Mouse (Mus musculus) thymus, postnatal 10 days (tissue): ENCODE results near the gene Psmd3.
A peak's percentile ranks its signal among the peaks of the same experiment; 100 is the strongest.
"Not testable (repeated sequence)": the region's sequence is repeated elsewhere in the genome, so short reads cannot be mapped to it uniquely, and the experiment has no call there.

ENCODE experiments used
- DNase-seq, 2 experiments: peaks; one replicate each; pipeline ENCODE4 v3.0.0; 2021; ENCODE audit warnings: low spot score in 2 of 2

Psmd3 gene

DNA sequence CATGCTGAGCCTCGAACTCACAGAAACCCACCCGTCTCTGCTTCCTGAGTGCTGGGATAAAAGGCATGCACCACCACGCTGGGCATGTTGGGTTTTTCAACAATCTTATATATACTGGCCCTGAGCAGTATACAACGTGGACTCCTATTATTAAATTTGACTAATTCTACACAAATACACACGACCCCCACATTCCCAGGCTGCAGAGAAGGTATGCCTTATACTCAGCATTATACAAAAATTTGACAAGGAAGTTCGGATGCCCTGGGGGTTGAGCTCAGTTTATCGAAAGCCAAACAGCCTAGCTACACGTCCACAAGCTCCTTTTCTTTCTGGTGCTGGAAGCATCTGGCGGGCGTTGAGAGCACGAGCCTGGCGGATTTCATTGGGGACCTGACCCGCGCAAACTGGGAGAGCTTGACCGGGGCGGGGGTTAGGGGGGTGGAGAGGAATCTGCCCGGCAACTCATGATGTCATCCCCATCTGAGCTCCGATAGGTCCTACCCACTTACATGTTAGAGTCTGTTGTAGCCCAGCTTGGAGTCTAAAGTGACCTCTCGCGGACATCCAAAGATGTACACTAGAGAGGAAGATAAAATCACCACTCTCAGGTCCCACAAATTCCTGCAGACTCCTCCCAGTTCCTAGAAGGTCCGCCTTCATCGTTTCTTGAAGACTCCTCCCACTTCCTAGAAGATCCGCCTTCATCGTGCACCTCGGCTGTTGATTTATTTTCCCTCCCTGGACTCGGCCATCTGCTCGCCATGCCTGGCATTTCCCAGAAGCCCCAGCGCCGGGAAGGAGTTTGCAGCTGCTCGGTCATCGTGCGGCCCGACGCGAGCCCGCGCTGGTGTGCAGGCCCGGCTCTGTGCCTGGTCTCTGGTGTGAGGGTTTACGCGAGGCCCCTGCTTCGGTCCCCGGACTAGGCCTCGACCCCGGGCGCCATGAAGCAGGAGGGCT lies at the start of gene Psmd3:
Gene Psmd3 (plus strand): TSS at position 769 of the 960 bp plus-strand sequence.
- peak; percentile 91 to 93 for DNase-seq

DNA sequence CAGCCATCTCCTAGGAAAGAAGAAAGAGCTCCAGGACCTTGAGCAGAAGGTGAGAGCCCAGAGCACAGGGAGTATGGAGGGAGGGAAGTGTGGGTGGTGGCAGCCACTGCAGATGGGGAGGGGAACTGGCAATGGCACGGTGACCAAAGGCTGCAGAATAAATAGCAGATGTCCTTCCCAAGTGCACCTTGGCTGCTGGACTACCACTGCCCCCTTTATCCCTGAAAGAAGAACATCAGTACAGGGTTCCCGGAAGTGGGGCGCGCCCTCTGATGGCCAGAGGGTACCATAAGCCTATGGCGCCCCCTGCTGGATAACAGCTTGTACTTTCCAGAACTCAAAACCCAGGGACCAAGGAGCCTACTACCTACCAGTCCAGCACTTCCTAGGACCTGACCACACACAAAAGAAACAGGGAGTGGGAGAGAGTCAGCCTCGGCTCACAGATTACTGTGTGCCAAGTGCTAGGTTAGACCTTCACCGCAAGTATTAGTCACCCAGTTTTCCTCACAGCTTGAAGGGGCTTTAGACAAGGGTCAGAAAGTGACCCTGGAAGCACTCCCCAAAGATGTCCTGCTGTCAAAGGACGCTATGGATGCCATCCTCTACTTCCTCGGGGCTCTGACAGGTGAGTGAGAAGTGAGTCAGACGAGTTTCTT lies 46.9 kb upstream of the Psmd3 start:
- peak; percentile 7 to 55 for DNase-seq

DNA sequence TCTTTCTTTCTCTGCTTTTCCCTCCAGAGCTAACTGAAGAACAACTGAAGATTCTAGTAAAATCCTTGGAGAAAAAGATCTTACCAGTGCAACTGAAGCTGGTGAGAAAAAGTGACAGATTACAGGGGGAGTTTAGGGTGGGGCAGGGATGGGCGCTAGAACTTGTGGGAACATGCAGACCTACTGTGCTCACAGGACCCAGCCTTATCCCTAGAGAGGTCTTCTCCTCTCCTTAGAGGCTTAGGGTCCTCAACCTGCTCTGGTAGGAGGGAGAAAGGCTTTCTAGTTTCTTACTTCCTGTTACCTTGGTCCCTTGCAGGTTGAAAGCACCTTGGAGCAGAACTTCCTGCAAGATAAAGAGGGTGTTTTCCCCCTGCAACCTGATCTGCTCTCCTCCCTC lies 44.9 kb upstream of the Psmd3 start:
- DNase-seq, result no peak

DNA sequence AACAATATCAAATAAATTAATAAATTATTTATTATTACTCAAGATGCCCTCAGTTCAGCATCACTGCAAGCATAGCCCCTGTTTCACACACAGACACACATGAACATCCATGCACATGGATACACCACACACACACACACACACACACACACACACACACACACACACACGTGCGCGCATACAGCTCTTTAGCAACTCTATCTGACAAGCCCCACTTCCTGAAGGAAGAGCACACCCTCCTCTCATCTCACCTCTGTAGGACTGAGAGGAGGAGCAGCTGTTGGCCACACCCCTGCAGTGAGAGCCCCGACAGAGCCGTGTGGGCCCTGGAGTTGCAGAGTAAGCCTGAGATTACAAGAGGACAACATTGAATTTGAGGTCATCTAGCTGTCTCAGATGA lies 42.3 kb upstream of the Psmd3 start:
- DNase-seq, result no peak

DNA sequence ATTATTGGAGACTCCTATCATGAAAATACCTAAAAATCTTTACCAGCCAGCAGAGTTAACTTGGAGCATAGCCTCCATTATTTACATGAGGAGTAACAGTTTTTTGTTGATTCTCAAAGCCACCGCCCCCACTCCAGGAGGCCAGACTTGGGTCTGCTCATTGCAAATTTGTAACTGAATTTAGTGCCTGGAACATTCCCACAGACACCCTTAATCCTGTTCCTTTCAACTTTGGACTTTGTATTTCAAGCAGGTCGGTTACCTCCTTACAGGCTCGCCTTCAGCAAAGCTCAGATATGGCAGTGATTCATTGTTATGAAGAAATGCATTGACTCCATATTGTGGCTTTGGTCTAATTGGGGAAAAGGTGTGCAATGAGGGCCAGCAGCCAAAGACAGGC lies 37.6 kb upstream of the Psmd3 start:
- DNase-seq, result no peak

DNA sequence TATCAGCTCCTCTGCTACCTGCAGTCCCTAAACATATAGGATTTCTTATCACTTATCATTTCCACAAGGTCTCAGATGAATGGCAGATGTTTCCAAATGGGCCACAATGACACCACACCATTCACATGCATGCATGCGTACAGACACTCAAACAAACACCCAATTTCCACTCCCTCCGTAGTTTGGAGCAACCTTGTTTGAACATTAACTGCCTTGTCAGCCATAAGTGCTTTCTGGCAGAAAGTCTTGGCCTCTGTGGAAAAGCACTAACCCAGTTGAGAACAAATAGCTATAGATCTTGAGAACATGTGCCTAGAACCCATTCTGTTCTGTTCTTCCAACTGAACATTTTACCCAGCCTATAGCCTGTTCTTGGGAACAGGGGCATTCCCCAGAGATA lies 36.4 kb upstream of the Psmd3 start:
- no peak for DNase-seq

DNA sequence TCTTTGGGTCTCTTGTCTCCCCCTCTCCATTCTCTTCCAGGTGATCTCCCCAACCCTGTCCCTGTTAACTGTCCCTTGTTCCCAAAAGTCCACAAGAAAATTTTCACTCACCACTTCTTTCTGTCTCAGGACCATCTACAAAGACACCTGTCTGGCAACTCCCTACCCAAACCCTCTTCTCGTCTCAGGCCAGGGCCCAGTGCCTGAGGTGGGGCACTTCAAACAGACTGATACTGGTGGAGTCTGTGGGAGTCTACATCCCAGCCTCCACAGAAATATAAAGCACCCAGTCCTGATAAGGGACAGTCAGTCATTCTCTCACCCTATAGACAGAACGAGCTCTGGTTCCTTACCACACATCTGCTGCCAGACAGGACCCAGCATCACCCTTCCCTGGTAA lies 35.9 kb upstream of the Psmd3 start, which contains the start of gene Gsdma2:
Gene Gsdma2 (plus strand): TSS at position 301 of the 400 bp plus-strand sequence.
- no peak for DNase-seq

DNA sequence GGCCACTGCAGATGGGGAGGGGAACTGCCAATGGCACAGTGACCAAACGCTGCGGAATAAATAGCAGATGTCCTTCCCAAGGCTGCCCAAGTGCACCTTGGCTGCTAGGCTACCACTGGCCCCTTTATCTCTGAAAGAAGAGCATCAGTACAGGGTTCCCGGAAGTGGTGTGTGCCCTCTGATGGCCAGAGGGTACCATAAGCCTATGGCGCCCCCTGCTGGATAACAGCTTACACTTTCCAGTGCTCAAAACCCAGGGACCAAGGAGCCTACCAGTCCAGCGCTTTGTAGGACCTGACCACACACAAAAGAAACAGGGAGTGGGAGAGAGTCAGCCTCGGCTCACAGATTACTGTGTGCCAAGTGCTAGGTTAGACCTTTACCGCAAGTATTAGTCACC lies 27.3 kb upstream of the Psmd3 start:
- peak; percentile 35 to 66 for DNase-seq

DNA sequence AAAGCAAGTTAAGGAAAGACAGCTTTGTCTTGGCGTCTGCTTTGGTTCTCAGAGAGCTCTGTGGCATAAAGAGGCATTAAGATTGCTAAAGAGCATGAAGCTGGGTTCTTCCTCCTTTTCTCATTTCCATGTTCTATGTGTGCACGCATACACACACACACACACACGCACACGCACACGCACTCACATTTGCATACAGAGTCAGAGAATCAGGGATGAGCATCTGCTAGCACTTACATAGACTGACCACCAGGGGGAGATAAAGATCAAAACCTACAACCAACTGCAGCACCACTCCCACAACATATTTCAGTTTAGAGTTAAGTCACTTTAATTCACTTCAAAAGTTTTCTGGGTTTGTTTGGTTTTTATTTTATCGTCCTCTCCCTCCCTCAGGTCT lies 21.8 kb upstream of the Psmd3 start:
- DNase-seq, result peak in 1 of 2 experiments; percentile 65

DNA sequence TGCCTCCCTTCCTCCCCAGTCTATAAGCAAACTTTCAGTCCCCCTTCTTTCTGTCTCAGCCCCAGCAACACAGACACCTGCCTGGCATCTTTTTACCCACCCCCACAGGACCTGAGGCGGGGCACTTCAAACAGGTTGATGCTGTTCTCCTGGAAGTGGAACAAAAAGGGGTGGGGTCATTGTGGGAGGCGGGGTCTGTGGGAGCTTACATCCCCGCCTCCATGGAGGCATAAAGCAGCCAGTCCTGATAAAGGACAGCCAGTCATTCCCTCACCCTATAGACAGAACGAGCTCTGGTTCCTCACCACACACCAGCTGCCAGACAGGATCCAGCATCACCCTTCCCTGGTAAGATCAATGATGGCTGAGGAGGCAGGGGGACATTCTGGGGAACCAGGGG lies 18.3 kb upstream of the Psmd3 start, which contains the start of gene Gsdma:
Gene Gsdma (plus strand): TSS at position 261 of the 400 bp plus-strand sequence.
- DNase-seq, result no peak

DNA sequence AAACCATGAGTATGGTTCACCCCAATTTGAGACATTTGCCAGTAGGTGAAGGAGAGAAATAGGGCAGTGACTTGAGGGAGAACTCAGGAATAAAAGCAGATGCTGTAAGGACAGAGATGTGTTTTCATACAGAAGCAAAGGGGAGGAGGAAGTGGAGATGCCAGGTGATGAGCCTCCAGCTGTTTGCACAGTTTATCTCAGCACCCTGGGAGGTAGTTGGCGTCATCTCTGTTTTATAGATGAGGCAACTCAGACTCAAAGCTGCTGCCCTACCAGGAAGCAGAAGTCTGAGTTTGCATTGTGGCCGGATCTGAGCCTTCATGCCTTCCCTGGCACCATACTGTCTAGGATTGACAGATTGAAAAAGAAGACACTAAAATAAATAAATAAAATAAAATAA lies 13.4 kb upstream of the Psmd3 start:
- no peak for DNase-seq

DNA sequence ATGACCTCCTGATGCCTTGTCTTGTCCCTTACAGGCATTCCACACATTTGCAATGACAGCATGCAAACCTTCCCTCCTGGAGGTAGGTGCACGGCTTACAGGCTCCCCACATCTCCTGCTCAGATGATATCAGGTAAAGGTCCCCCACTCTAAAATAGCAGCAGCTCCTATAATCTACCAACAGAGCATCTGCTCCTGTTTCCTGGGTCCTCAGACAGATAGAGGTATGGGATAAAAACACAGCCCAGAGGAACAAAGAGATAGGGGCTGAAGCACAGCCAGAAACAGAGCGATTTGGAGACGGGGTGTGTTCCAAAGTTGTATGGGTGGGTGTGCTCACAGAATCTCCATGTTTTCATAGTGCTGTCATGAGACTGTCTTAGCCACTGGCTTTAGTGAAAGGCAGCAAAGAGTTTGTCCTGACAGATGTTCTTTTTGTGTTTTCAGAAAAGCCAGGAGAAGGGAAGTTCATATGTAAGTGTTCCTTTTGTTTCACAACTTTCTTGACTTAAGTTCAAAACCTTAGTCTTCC lies 11.0 kb upstream of the Psmd3 start:
- no peak for DNase-seq

DNA sequence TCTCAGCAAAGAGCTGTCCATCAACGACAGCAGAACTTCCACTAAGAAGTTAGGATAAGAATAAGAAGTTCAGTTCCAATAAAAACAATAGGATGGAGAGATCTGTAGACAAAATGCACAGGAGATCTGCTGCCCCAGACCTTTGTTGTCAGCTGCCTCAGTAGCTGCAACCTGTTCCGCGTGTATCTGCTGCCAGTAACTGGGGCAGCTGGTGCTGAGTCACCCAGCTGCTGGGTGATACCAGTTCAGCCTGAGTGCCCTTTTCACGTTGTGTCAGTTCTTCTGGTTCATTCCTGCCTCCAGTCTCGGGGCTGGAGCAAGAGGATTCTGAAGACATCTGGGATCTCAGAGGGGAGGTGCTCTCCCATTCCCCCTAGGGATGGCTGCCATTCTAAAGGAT lies 10.5 kb upstream of the Psmd3 start:
- no peak for DNase-seq

DNA sequence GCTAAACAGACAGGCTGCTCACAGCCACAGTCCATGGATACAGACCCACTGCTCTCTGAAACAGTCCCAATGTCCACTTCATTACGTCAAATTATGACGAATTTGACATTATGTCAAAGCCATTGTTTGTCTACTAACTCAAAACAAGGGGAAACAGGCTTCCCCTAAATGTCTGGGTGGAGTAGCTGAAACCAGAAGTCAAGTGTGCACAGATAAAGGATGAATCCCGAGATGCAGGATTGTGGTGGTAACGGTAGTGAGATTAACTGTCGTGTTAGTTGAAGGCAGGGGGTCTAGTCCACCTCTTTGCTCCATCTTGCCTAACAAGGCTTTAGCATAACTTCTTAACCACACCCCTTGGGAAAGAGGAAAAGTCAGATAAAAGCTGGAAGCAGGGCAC lies 9.9 kb upstream of the Psmd3 start:
- DNase-seq, result no peak

DNA sequence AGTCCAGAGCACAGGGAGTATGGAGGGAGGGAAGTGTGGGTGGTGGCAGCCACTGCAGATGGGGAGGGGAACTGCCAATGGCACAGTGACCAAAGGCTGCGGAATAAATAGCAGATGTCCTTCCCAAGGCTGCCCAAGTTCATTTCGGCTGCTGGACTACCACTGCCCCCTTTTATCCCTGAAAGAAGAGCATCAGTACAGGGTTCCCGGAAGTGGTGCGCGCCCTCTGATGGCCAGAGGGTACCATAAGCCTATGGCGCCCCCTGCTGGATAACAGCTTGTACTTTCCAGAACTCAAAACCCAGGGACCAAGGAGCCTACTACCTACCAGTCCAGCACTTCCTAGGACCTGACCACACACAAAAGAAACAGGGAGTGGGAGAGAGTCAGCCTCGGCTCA lies 9.2 kb upstream of the Psmd3 start:
- DNase-seq, result peak; percentile 25 to 65

DNA sequence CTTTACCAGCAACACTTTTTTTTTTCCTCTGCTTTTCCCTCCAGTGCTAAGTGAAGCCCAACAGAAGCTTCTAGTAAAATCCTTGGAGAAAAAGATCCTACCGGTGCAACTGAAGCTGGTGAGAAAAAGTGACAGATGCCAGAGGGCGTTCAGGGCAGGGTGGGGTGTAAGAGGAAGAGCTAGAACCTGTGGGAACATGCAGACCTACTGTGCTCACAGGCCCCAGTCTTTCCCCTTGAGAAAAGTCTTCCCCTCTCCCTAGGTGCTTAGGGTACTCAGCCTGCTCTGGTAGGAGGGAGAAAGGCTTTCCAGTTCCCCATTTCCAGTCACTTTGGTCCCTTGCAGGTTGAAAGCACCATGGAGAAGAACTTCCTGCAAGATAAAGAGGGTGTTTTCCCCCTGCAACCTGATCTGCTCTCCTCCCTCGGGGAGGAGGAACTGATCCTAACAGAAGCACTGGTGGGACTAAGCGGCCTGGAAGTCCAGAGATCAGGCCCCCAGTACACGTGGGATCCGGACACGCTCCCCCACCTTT lies 6.5 kb upstream of the Psmd3 start:
- DNase-seq, result no peak

DNA sequence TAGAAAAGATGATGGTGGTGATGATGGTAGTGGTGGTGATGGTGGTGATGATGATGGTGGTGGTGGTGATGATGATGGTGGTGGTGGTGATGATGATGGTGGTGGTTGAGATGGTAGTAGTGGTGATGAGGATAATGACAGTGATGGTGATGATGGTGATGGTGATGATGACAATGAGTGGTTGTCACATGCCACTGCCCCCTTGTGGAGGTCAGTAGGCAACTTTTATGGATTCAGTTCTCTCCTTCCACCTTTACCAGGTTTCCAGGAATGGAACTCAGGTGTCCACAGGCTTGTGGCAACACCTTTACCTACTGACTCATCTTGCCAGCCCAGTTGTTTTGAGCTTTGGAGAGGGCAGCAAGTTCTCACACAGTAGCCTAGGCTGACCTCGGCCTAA lies 2.3 kb upstream of the Psmd3 start:
- DNase-seq, result no peak

DNA sequence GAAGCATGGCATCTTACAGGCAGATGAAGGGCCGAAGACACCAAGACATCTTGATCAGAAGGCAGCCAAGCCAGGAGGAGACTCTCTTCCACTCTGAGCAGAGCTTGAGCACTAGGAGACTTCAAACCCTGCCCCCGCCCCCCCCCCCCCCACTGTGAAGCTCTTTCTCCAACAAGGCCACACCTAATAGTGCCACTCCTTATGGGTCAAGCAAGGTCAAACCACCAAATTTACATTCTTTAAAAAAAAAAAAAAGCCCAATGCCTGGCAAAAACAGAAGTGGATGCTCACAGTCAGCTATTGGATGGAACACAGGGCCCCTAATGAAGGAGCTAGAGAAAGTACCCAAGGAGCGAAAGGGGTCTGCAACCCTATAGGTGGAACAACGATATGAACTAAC lies 1.8 kb upstream of the Psmd3 start:
- DNase-seq, result not testable (repeated sequence)

DNA sequence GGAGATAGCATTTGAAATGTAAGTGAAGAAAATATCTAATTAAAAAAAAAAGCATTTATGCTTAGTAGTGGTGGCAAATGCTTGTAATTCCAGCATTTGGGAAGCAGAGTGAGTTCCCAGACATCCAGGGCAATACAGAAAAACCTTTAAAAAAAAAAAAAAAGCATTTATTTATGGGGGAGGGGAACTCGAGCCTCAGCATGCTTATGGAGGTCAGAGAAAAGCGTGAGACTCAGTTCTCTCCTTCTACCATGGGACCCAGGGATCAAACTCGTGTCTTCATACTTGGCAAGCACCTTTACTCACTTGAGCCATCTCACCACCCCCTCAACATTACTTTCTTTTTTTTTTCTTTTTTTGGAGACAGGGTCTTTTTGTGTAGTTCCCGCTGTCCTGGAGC lies 1.2 kb upstream of the Psmd3 start:
- no peak for DNase-seq

DNA sequence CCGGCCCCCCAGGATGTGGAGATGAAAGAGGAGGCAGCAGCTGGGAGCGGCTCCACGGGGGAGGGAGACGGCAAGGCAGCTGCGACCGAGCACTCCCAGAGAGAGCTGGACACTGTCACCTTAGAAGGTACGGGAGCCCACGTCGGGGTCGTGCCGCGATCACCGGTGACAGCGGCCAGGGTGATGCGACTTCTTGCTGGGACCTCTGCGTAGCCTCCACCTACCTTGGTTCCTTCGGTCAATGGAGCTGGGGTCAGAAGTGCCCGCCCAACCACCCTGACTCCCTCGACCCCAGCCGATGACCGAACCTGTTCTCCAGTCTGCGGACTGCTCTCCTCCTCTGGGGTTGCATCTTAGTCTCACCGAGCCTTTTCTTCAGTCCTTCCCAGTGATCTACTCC lies 457 bp downstream of the Psmd3 start:
- no peak for DNase-seq

DNA sequence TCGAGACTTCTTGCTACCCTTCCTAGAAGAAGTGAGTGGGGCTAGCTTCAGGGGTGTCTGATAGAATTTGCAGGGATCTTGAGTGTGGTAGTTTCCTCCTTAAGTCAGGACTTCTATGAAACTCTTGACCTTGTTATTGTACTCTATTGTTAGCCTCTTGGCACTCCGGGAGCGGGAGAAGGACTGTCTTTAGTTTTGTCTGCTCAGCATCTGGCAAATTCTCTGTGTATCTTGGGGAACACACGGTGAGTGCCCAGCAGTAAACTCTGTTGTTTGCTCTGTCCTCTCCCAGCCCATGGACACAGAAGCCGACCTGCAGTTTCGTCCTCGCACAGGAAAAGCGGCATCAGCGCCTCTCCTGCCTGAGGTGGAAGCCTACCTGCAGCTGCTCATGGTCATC lies 3.3 kb downstream of the Psmd3 start:
- no peak for DNase-seq

DNA sequence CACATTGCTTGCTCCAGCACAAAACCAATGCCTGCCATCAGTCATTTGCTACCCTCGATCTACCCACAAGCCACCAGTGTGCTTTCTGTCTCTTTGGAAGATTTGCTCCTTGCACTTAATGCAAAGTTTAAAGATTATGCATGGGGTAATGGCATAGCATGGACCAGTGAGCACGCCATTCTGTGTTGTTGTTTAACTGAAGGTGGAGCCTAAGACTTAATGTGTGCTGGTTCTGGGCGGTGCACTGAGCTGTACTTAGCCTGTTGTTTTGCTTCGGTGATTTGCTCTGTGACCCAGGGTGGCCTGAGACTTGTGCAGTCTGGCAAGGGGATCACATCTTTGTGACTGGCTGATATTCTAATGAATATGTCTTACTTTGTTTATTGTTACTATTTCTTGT lies 4.6 kb downstream of the Psmd3 start:
- DNase-seq, result no peak
